Mouse (Mus musculus) limb, embryonic 14.5 days (tissue): ENCODE results near the gene Gm49358. TPM values are rescaled to one million over a fixed set of nuclear protein-coding genes. Genes with fewer than 3 reads are reported as not detected.

Source experiments
- ATAC-seq: fragments of 200-750 bp; cut with Nextera tagmentation; 2 replicates; pipeline ENCODE4 v1.8.0; 2017; ENCODE audit warnings: low read depth, moderate number of reproducible peaks, moderate TSS enrichment; ENCODE audit not compliant: low FRiP score
- DNase-seq: peaks from one replicate; pipeline ENCODE4 v3.0.0-alpha.2; 2015; ENCODE audit warnings: low spot score
- H3K27ac ChIP-seq: fragments of 300-500 bp; sonication (generic); replicated peaks from 2 replicates; pipeline ENCODE4 v1.5.1; 2014; ENCODE audit warnings: low read depth, mild to moderate bottlenecking, low read length, moderate library complexity, mixed read lengths
- H3K27me3 ChIP-seq: fragments of 300-500 bp; sonication (generic); 2 replicates; pipeline ENCODE4 v1.6.1; 2014; ENCODE audit warnings: low read length, mixed read lengths; ENCODE audit not compliant: control insufficient read depth, insufficient read depth
- H3K36me3 ChIP-seq: fragments of 300-500 bp; sonication (generic); 2 replicates; pipeline ENCODE4 v1.6.1; 2014; ENCODE audit warnings: mild to moderate bottlenecking, low read length, moderate library complexity, mixed read lengths; ENCODE audit not compliant: control insufficient read depth, insufficient read depth
- H3K4me1 ChIP-seq: fragments of 300-500 bp; sonication (generic); 2 replicates; pipeline ENCODE4 v1.6.1; 2014; ENCODE audit warnings: antibody characterized with exemption, low read length, mixed read lengths; ENCODE audit not compliant: control insufficient read depth, insufficient read depth
- H3K4me2 ChIP-seq: fragments of 300-500 bp; sonication (generic); replicated peaks from 2 replicates; pipeline ENCODE4 v1.6.1; 2014; ENCODE audit warnings: low read depth, mild to moderate bottlenecking, low read length, moderate library complexity; ENCODE audit not compliant: severe bottlenecking
- H3K4me3 ChIP-seq: fragments of 300-500 bp; sonication (generic); replicated peaks from 2 replicates; pipeline ENCODE4 v1.5.1; 2014; ENCODE audit warnings: low read length
- H3K9ac ChIP-seq: fragments of 300-500 bp; sonication (generic); 2 replicates; pipeline ENCODE4 v1.6.1; 2014; ENCODE audit warnings: mild to moderate bottlenecking, low read depth, low read length, moderate library complexity; ENCODE audit not compliant: severe bottlenecking
- H3K9me3 ChIP-seq: fragments of 300-500 bp; sonication (generic); 2 replicates; pipeline ENCODE4 v1.6.1; 2016; ENCODE audit warnings: low read length; ENCODE audit not compliant: control insufficient read depth
- POLR2A ChIP-seq: fragments of 200-500 bp; IDR thresholded peaks from 2 replicates; pipeline ENCODE4 v1.8.0; 2012; ENCODE audit warnings: inconsistent platforms, mild to moderate bottlenecking, moderate library complexity, borderline replicate concordance; ENCODE audit not compliant: insufficient read depth, insufficient read length; ENCODE audit errors: extremely low read depth
- WGBS: fragments of 180-500 bp; shearing (Covaris S2); extraction: QIAGEN DNeasy Blood & Tissue Kit; methylation state at CpG from one replicate; pipeline ENCODE4 v1.1.7; 2014; 5-methylcytosine and 5-hydroxymethylcytosine counted together
- polyA plus RNA-seq, 2 experiments: library from polyadenylated mRNA; depleted of rRNA in 1 of 2; stranded (reverse) in 1 of 2; unstranded in 1 of 2; fragments of >200 nt; fragmentation: Nextera tagmentation in 1 of 2; extraction: Ambion mirVana in 1 of 2; gene quantifications; 2 replicates each; pipeline versions ENCODE4 v1.2.1 to v1.2.3; 2012 to 2014

Gm49358 gene
- polyA plus RNA-seq, 2 experiments = 0.22 TPM; not detected in 1

- no peaks in the 10 kb centered on the region for H3K36me3 ChIP-seq
- H3K4me1 ChIP-seq = no peaks in the 10 kb centered on the region
- DNase-seq = no peak
- over 99% methylated on average over 5 of the region's 5 CpGs for WGBS
- TF ChIP-seq POLR2A = no peak
- no peak overlapping the region for H3K4me2 ChIP-seq
- H3K27me3 ChIP-seq = no peaks in the 10 kb centered on the region
- H3K27ac ChIP-seq = no peak overlapping the region
- H3K9me3 ChIP-seq = no peaks in the 10 kb centered on the region
- no peak overlapping the region for H3K4me3 ChIP-seq
- no peak for ATAC-seq
- H3K9ac ChIP-seq = no peak overlapping the region
Measured at GRCm38 (mm10) chr10:86796073-86796741, 32.4 kb downstream of the Gm49358 start.

- H3K4me3 ChIP-seq = no peak overlapping the region
- WGBS = 85% methylated on average over 1 of the region's 1 CpGs
- H3K4me1 ChIP-seq = 0 out of 2 replicates have a peak, but pooled peaks cover 4% of the 10 kb centered on the region
- ATAC-seq = no peak
- no peaks in the 10 kb centered on the region for H3K36me3 ChIP-seq
- no peak for DNase-seq
- H3K9ac ChIP-seq = no peak overlapping the region
- no peaks in the 10 kb centered on the region for H3K9me3 ChIP-seq
- no peak for TF ChIP-seq POLR2A
- H3K27me3 ChIP-seq = no peaks in the 10 kb centered on the region
- no peak overlapping the region for H3K4me2 ChIP-seq
- H3K27ac ChIP-seq = no peak overlapping the region
Measured at GRCm38 (mm10) chr10:86807362-86807761, 43.6 kb downstream of the Gm49358 start.

GRCm38 (mm10) chr10:86808013-86808758, 44.4 kb downstream of the Gm49358 start:
- ATAC-seq (no peak), DNase-seq (no peak)
- H3K27ac ChIP-seq = no peak overlapping the region
- WGBS = 76% methylated on average over 15 of the region's 15 CpGs
- H3K4me2 ChIP-seq = no peak overlapping the region
- 0 out of 2 replicates have a peak, but pooled peaks cover 4% of the 10 kb centered on the region for H3K4me1 ChIP-seq
- no peak overlapping the region for H3K4me3 ChIP-seq
- H3K9me3 ChIP-seq = no peaks in the 10 kb centered on the region
- no peaks in the 10 kb centered on the region for H3K36me3 ChIP-seq
- H3K9ac ChIP-seq = no peak overlapping the region
- H3K27me3 ChIP-seq = no peaks in the 10 kb centered on the region
- TF ChIP-seq POLR2A = no peak

GRCm38 (mm10) chr10:86810000-86810399, 46.2 kb downstream of the Gm49358 start:
- no peak for TF ChIP-seq POLR2A
- no peak overlapping the region for H3K4me2 ChIP-seq
- ATAC-seq (no peak), DNase-seq (no peak)
- 0 out of 2 replicates have a peak, but pooled peaks cover 8% of the 10 kb centered on the region for H3K4me1 ChIP-seq
- no peak overlapping the region for H3K4me3 ChIP-seq
- H3K27me3 ChIP-seq = no peaks in the 10 kb centered on the region
- WGBS = 81% methylated on average over 9 of the region's 9 CpGs
- no peak overlapping the region for H3K9ac ChIP-seq
- H3K36me3 ChIP-seq = no peaks in the 10 kb centered on the region; the same call in 1 of the 2 replicates
- H3K9me3 ChIP-seq = no peaks in the 10 kb centered on the region
- no peak overlapping the region for H3K27ac ChIP-seq

GRCm38 (mm10) chr10:86810612-86811011, 46.8 kb downstream of the Gm49358 start:
- Histone ChIP-seq H3K9ac (no peak overlapping the region), H3K4me1 (0 out of 2 replicates have a peak, but pooled peaks cover 8% of the 10 kb centered on the region), H3K4me2 (no peak overlapping the region), H3K27me3 (no peaks in the 10 kb centered on the region), H3K4me3 (no peak overlapping the region), H3K27ac (no peak overlapping the region), H3K36me3 (no peaks in the 10 kb centered on the region; the same call in 1 of the 2 replicates), H3K9me3 (no peaks in the 10 kb centered on the region)
- no peak for TF ChIP-seq POLR2A
- DNase-seq (no peak), ATAC-seq (no peak)
- WGBS = 92% methylated on average over 5 of the region's 5 CpGs
